Mouse (Mus musculus) leukemia stem cell, adult 10-12 weeks (primary cell): ENCODE results near the gene Olfr239. TPM values are rescaled to one million over a fixed set of nuclear protein-coding genes. Genes with fewer than 3 reads are reported as not detected.

Source experiments
- polyA plus RNA-seq: library from polyadenylated mRNA; stranded (reverse); fragments of >175 nt; gene quantifications from 2 replicates; pipeline ENCODE4 v1.2.3, GENCODE M21; 2012; ENCODE audit warnings: low replicate concordance

Olfr239 gene
- not detected in 2 replicates for polyA plus RNA-seq

DNA sequence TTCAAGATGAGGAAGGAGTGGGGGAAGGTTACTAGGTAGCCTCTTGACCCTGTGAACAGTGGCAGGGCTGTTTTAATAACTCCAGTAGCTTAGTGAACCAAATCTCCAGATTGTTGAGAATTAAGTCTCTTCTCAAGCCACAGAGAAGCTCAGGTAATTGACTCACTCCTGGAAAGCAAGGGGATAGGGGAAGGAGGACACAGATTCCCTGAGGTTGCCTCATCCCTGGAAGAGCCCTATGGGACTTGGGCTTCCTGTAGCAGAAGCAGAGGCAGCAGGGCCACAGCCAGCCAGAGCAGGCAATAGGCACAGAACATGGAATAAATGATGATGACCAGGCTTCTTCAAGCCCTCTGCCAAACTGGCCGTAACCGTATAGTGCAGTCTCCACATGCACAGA, at the start of gene Olfr239:
TSS of gene Olfr239 (plus strand) at position 301 of the 400 bp plus-strand sequence.

DNA sequence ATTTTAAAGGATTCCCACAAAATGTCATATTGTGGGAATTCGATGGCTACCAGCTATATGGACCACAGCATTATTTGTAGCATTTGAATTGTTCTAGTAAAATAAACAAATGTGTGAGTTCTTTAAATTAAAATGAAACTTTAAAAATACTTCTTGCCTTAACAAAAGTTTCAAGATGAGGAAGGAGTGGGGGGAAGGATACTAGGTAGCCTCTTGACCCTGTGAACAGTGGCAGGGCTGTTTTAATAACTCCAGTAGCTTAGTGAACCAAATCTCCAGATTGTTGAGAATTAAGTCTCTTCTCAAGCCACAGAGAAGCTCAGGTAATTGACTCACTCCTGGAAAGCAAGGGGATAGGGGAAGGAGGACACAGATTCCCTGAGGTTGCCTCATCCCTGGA, 23.0 kb upstream of the Olfr239 start, which contains the start of gene Olfr55:
TSS of gene Olfr55 (plus strand) at position 301 of the 400 bp plus-strand sequence.

DNA sequence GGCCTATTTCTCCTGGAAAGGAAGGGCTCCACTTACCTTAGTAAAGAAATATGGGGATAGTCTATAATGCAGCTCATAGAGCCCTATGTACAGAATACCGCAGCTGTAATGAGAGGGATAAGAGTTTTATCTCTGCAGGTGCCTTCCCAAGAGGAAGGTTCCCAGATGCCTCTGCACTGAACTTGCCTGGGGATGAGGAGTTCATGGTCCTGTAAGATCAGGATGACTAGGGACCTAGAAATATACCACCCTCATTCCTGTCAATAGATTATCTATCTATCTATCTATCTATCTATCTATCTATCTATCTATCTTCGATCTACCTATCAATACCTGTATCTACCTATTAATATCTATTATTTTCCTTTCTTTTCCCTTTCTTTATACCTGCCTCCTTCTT, 30.5 kb downstream of the Olfr239 start, which contains the start of gene Olfr1564:
TSS of gene Olfr1564 (minus strand) at position 101 of the 400 bp plus-strand sequence.

Other genes with a start within 250 kb of the Olfr239 start
- 14.7 and 37.1 TPM in 2 replicates for gene Cyp4f13, start 243.9 kb upstream of the Olfr239 start, polyA plus RNA-seq
- 0.21 and 0.26 TPM in 2 replicates for gene Zfp472, start 225.5 kb upstream of the Olfr239 start, polyA plus RNA-seq
- 0.42 TPM in 1 of 2 replicates, not detected in the other for gene Zfp952, start 198.2 kb upstream of the Olfr239 start, polyA plus RNA-seq
- 0.44 TPM in 1 of 2 replicates, not detected in the other for gene Zfp763, start 157.9 kb upstream of the Olfr239 start, polyA plus RNA-seq
- not detected in 2 replicates for gene 4921501E09Rik, start 123.2 kb upstream of the Olfr239 start, polyA plus RNA-seq
- gene Zfp563, start 102.0 kb upstream of the Olfr239 start, polyA plus RNA-seq: 0.07 and 0.34 TPM in 2 replicates
- gene Morc2b, start 51.6 kb upstream of the Olfr239 start, polyA plus RNA-seq: not detected in 2 replicates
- gene Olfr55, start 22.9 kb upstream of the Olfr239 start, polyA plus RNA-seq: not detected in 2 replicates
- gene Olfr1564, start 30.4 kb downstream of the Olfr239 start, polyA plus RNA-seq: not detected in 2 replicates
- 0.31 TPM in 1 of 2 replicates, not detected in the other for gene Zfp955a, start 63.8 kb downstream of the Olfr239 start, polyA plus RNA-seq
- gene Olfr63, start 73.4 kb downstream of the Olfr239 start, polyA plus RNA-seq: 0.05 TPM in 1 of 2 replicates, not detected in the other
- gene Zfp955b, start 98.2 kb downstream of the Olfr239 start, polyA plus RNA-seq: 0.38 TPM in 1 of 2 replicates, not detected in the other
- 0.31 TPM in 1 of 2 replicates, not detected in the other for gene Zfp81, start 167.6 kb downstream of the Olfr239 start, polyA plus RNA-seq
- gene Zfp101, start 203.3 kb downstream of the Olfr239 start, polyA plus RNA-seq: 0.21 and 0.90 TPM in 2 replicates
- not detected in 2 replicates for gene Actl9, start 241.6 kb downstream of the Olfr239 start, polyA plus RNA-seq